Mouse (Mus musculus) G1E (cell line): ENCODE measurements around the gene Tmem236.
"Not testable (repeated sequence)": the region's sequence is repeated elsewhere in the genome, so short reads cannot be mapped to it uniquely, and the experiment has no call there.

Source experiments
- CTCF ChIP-seq: IDR thresholded peaks from 2 replicates; pipeline ENCODE4 v1.5.1; 2012; ENCODE audit warnings: low read depth, low read length, inconsistent platforms, mixed read lengths
- GATA1 ChIP-seq: IDR thresholded peaks from 2 replicates; pipeline ENCODE4 v1.6.1; 2012; ENCODE audit warnings: borderline replicate concordance, low read length, inconsistent platforms, mixed read lengths
- POLR2AphosphoS5 ChIP-seq: IDR thresholded peaks from 2 replicates; pipeline ENCODE4 v1.6.1; 2012; ENCODE audit warnings: low read depth, low read length, inconsistent platforms; ENCODE audit not compliant: insufficient replicate concordance

GRCm38 (mm10) chr2:14200879-14201445 lies 26.6 kb downstream of the Tmem236 start:
- TF ChIP-seq POLR2AphosphoS5, CTCF, GATA1: not testable (repeated sequence)
